Mouse (Mus musculus) ES-Bruce4 (cell line): ENCODE results near the gene Eif4ebp2. TPM values are rescaled to one million over a fixed set of nuclear protein-coding genes. Genes with fewer than 3 reads are reported as not detected.

Source experiments
- H3K27ac ChIP-seq: 2 replicates; pipeline ENCODE4 v1.5.1; 2012; ENCODE audit warnings: low read length, inconsistent platforms; ENCODE audit not compliant: insufficient read depth
- H3K27me3 ChIP-seq: 2 replicates; pipeline ENCODE4 v1.6.1; 2012; ENCODE audit warnings: mild to moderate bottlenecking, low read length, inconsistent platforms; ENCODE audit not compliant: control insufficient read depth, poor library complexity, insufficient read depth, severe bottlenecking
- H3K36me3 ChIP-seq: 2 replicates; pipeline ENCODE4 v1.6.1; 2012; ENCODE audit warnings: inconsistent platforms, mild to moderate bottlenecking, low read length, moderate library complexity; ENCODE audit not compliant: control insufficient read depth, poor library complexity, insufficient read depth, severe bottlenecking
- H3K4me1 ChIP-seq: one replicate; pipeline ENCODE4 v1.8.1; 2011; ENCODE audit warnings: low read length; ENCODE audit not compliant: control insufficient read depth, insufficient read depth
- H3K4me3 ChIP-seq: 2 replicates; pipeline ENCODE4 v1.5.1; 2011; ENCODE audit warnings: low read depth, mild to moderate bottlenecking, low read length
- H3K9ac ChIP-seq: 2 replicates; pipeline ENCODE4 v1.6.1; 2012; ENCODE audit warnings: low read depth, mild to moderate bottlenecking, inconsistent platforms; ENCODE audit not compliant: poor library complexity, severe bottlenecking
- H3K9me3 ChIP-seq: replicated peaks from 2 replicates; pipeline ENCODE4 v1.6.1; 2012; ENCODE audit warnings: mild to moderate bottlenecking, low read length, inconsistent platforms; ENCODE audit not compliant: control insufficient read depth, poor library complexity, insufficient read depth, severe bottlenecking
- CTCF ChIP-seq: IDR thresholded peaks from one replicate; pipeline ENCODE4 v1.8.1; 2011; ENCODE audit warnings: low read depth, low read length
- EP300 ChIP-seq: IDR thresholded peaks from 2 replicates; pipeline ENCODE4 v1.6.1; 2011; ENCODE audit warnings: low read depth, low read length; ENCODE audit not compliant: insufficient read depth
- POLR2A ChIP-seq: IDR thresholded peaks from one replicate; pipeline ENCODE4 v1.8.1; 2011; ENCODE audit warnings: low read length; ENCODE audit not compliant: insufficient read depth
- polyA plus RNA-seq: library from polyadenylated mRNA; stranded (reverse); fragments of >200 nt; gene quantifications from 2 replicates; pipeline ENCODE4 v1.2.4, GENCODE M21; 2011; ENCODE audit warnings: low read depth; ENCODE audit not compliant: missing spikeins, insufficient read depth, insufficient read length

The Eif4ebp2 gene
- polyA plus RNA-seq, 1 experiment: 207 TPM

- Histone ChIP-seq H3K27ac (no peak overlapping the region), H3K9ac (peak overlapping the region; percentile 72), H3K9me3 (no peaks in the 10 kb centered on the region), H3K36me3 (no peaks in the 10 kb centered on the region), H3K4me1 (peaks cover 15% of the 10 kb centered on the region), H3K27me3 (no peaks in the 10 kb centered on the region), H3K4me3 (peak overlapping the region; percentile 76)
- TF ChIP-seq EP300 (no peak), POLR2A (no peak), CTCF (no peak)
Observed at GRCm38 (mm10) chr10:61381823-61382222, 70.6 kb downstream of the Eif4ebp2 start.

DNA sequence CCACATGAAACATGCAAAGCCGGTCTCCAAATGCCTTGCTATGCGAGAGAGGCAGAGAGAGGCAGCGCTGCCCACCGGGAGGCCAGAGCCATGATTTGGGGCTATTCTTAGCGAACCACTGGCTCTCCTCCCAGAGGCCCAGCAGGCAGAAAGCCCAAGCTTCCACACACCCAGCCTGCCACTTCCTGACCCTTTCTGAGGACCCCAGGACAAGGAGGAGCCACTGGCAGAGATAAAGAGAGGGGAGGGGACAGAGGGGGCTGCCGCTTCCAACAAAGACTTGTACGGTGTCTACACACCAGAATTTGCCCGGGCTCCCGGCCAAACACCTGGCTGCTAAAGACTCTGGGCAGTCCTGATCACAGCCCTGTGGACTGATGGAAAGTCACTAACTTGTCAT is 72.3 kb downstream of the Eif4ebp2 start:
- Histone ChIP-seq H3K9me3 (no peaks in the 10 kb centered on the region), H3K4me3 (no peak overlapping the region; the same call in 1 of the 2 replicates), H3K9ac (no peak overlapping the region), H3K27ac (no peak overlapping the region), H3K36me3 (no peaks in the 10 kb centered on the region), H3K27me3 (no peaks in the 10 kb centered on the region), H3K4me1 (peaks cover 15% of the 10 kb centered on the region)
- TF ChIP-seq CTCF (no peak), POLR2A (no peak), EP300 (no peak)

DNA sequence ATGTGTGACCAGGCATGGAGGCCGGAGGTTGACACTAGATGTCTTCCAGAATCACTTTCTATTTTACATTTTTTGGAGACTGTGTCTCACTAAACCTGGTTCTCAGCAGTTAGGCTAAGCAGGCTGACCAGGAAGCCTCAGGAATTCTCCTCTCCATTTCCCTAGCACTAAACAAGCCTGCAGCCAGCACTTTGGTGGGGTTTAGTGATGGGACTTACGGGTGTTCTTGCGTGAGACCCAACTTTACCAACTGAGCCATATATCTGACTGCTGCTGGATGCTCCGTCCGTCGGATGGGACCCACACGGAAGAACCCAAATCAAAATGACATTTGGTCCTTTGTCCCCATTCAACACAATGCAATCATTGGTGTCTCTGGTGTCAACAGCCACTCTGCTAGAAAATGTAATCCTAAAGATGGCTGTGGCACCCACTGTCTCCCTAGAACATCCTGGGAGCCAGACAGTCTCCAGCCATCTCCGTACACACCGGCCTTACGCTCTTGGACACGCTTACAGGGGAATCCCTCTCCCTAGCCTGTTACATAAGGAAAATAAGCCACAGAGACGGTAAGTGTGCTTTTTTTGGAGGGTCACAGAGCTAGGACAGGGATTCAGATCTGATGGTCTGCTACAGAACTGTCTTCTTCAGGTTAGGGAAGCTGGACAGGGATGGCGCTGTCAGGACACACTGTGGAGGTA is 73.0 kb downstream of the Eif4ebp2 start:
- H3K36me3 ChIP-seq: no peaks in the 10 kb centered on the region
- H3K4me3 ChIP-seq: no peak overlapping the region
- TF ChIP-seq CTCF: no peak
- no peak overlapping the region for H3K27ac ChIP-seq
- H3K9me3 ChIP-seq: no peaks in the 10 kb centered on the region
- H3K27me3 ChIP-seq: no peaks in the 10 kb centered on the region
- H3K4me1 ChIP-seq: peaks cover 18% of the 10 kb centered on the region
- no peak overlapping the region for H3K9ac ChIP-seq

DNA sequence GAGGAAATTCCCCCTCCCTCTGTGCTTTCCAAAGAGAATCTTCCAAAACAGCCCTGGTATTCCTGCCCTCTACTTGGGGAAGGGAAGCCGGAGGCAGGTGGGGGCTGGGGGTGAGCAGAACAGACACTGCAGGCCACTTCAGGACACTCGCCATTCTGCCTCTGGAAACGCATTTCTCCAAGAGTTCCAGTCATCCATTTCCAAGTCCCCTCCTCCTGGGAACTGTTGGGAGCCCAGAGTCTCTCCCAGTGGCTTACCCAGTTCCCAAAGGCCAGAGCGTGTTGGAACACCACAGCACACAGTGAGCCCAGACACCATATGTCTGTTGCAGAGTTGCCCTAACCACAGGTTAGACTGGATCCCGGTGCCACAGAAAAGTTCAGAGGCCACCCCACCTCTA is 73.8 kb downstream of the Eif4ebp2 start:
- TF ChIP-seq POLR2A (no peak), EP300 (no peak), CTCF (no peak)

More for the DNA sequence above, 73.8 kb downstream of the Eif4ebp2 start:
- Histone ChIP-seq H3K9me3 (no peaks in the 10 kb centered on the region), H3K27me3 (no peaks in the 10 kb centered on the region), H3K36me3 (no peaks in the 10 kb centered on the region), H3K4me3 (no peak overlapping the region), H3K4me1 (peaks cover 22% of the 10 kb centered on the region), H3K27ac (no peak overlapping the region), H3K9ac (no peak overlapping the region)

Other genes with a start within 250 kb of the Eif4ebp2 start
- 3.7 and 4.2 TPM in 2 replicates for gene Adamts14, start 179.2 kb downstream of the Eif4ebp2 start, polyA plus RNA-seq
- gene Prf1, start 154.8 kb downstream of the Eif4ebp2 start, polyA plus RNA-seq: not detected in 2 replicates
- gene Pald1, start 69.1 kb downstream of the Eif4ebp2 start, polyA plus RNA-seq: 35.8 and 36.0 TPM in 2 replicates
- gene Nodal, start 34.7 kb downstream of the Eif4ebp2 start, polyA plus RNA-seq: 52.2 and 53.5 TPM in 2 replicates
- 5.8 and 6.4 TPM in 2 replicates for gene Lrrc20, start 23.1 kb upstream of the Eif4ebp2 start, polyA plus RNA-seq
- gene Npffr1, start 142.8 kb upstream of the Eif4ebp2 start, polyA plus RNA-seq: 0.79 and 1.3 TPM in 2 replicates
- gene Ppa1, start 195.9 kb upstream of the Eif4ebp2 start, polyA plus RNA-seq: 149 and 150 TPM in 2 replicates
- 131 and 136 TPM in 2 replicates for gene Sar1a, start 227.6 kb upstream of the Eif4ebp2 start, polyA plus RNA-seq
- 11.2 and 17.2 TPM in 2 replicates for gene Tysnd1, start 242.9 kb upstream of the Eif4ebp2 start, polyA plus RNA-seq